Mouse (Mus musculus) limb, embryonic 15.5 days (tissue): Measurements from ENCODE around the gene Kcnmb3. TPM values are rescaled to one million over a fixed set of nuclear protein-coding genes. Genes with fewer than 3 reads are reported as not detected.
A peak's percentile ranks its signal among the peaks of the same experiment; 100 is the strongest.

ENCODE experiments used
- ATAC-seq: fragments of 200-750 bp; cut with Nextera tagmentation; 2 replicates; pipeline ENCODE4 v1.8.0; 2017; ENCODE audit warnings: low read depth, moderate TSS enrichment; ENCODE audit not compliant: insufficient number of reproducible peaks, low FRiP score, low TSS enrichment
- H3K27ac ChIP-seq: fragments of 300-500 bp; sonication (generic); 2 replicates; pipeline ENCODE4 v1.5.1; 2015; ENCODE audit warnings: moderate library complexity, mild to moderate bottlenecking, inconsistent platforms
- H3K27me3 ChIP-seq: fragments of 300-500 bp; sonication (generic); 2 replicates; pipeline ENCODE4 v1.6.1; 2015; ENCODE audit warnings: inconsistent platforms
- H3K36me3 ChIP-seq: fragments of 300-500 bp; sonication (generic); 2 replicates; pipeline ENCODE4 v1.6.1; 2015; ENCODE audit warnings: inconsistent platforms
- H3K4me1 ChIP-seq: fragments of 300-500 bp; sonication (generic); 2 replicates; pipeline ENCODE4 v1.6.1; 2015; ENCODE audit warnings: inconsistent platforms
- H3K4me2 ChIP-seq: fragments of 300-500 bp; sonication (generic); 2 replicates; pipeline ENCODE4 v1.6.1; 2015; ENCODE audit warnings: mild to moderate bottlenecking, inconsistent platforms
- H3K4me3 ChIP-seq: fragments of 300-500 bp; sonication (generic); 2 replicates; pipeline ENCODE4 v1.5.1; 2015; ENCODE audit warnings: mild to moderate bottlenecking, inconsistent platforms
- H3K9ac ChIP-seq: fragments of 300-500 bp; sonication (generic); 2 replicates; pipeline ENCODE4 v1.6.1; 2015; ENCODE audit warnings: inconsistent platforms
- H3K9me3 ChIP-seq: fragments of 300-500 bp; sonication (generic); 2 replicates; pipeline ENCODE4 v1.6.1; 2016; ENCODE audit warnings: inconsistent platforms
- WGBS: fragments of 180-500 bp; shearing (Covaris S2); methylation state at CpG from one replicate; pipeline ENCODE4 v1.1.7; 2015; 5-methylcytosine and 5-hydroxymethylcytosine counted together
- polyA plus RNA-seq: library from polyadenylated mRNA; unstranded; fragments of >200 nt; fragmentation: Nextera tagmentation; extraction: Ambion mirVana; gene quantifications from 2 replicates; pipeline ENCODE4 v1.2.1, GENCODE M21; 2015

Kcnmb3 gene
- polyA plus RNA-seq, 1 experiment from 2014 or later: not detected

- peak within 1 kb of the TSS; percentile 86 for H3K27ac ChIP-seq
- no peaks in the 10 kb centered on the region for H3K27me3 ChIP-seq
- peak within 1 kb of the TSS; percentile 95 for H3K4me3 ChIP-seq
- peaks cover 6% of the 10 kb centered on the region; the same call in 1 of the 2 replicates for H3K36me3 ChIP-seq
- peak within 1 kb of the TSS; percentile 79 for H3K4me2 ChIP-seq
- peak; percentile 13 for ATAC-seq
- 10% methylated on average over 24 of the region's 24 CpGs for WGBS
- peaks cover 13% of the 10 kb centered on the region for H3K4me1 ChIP-seq
- H3K9ac ChIP-seq: peak within 1 kb of the TSS; percentile 93
- no peaks in the 10 kb centered on the region for H3K9me3 ChIP-seq
These were observed 17.7 kb upstream of the Kcnmb3 start, which contains the start of gene Zfp639 for GRCm38 (mm10) chr3:32509496-32510374. Zfp639 (plus strand) TSS chr3:32510259.

- Histone ChIP-seq H3K9ac (no peak overlapping the region), H3K27ac (no peak overlapping the region), H3K4me3 (no peak overlapping the region), H3K36me3 (peaks cover 3% of the 10 kb centered on the region; the same call in 1 of the 2 replicates), H3K4me2 (peak overlapping the region; percentile 29), H3K9me3 (no peaks in the 10 kb centered on the region), H3K27me3 (no peaks in the 10 kb centered on the region), H3K4me1 (peaks cover 13% of the 10 kb centered on the region)
- WGBS: 3% methylated on average over 17 of the region's 17 CpGs
- ATAC-seq: no peak
These were observed 16.8 kb upstream of the Kcnmb3 start for GRCm38 (mm10) chr3:32508666-32509324.

- no peaks in the 10 kb centered on the region for H3K36me3 ChIP-seq
- no peaks in the 10 kb centered on the region for H3K27me3 ChIP-seq
- no peak overlapping the region for H3K27ac ChIP-seq
- WGBS: 47% methylated on average over 11 of the region's 11 CpGs
- H3K4me3 ChIP-seq: no peak overlapping the region
- ATAC-seq: no peak
- no peaks in the 10 kb centered on the region for H3K9me3 ChIP-seq
- H3K4me1 ChIP-seq: peaks cover 8% of the 10 kb centered on the region
- no peak overlapping the region for H3K4me2 ChIP-seq
- H3K9ac ChIP-seq: no peak overlapping the region
These were observed 14.6 kb upstream of the Kcnmb3 start for GRCm38 (mm10) chr3:32506366-32507225.

GRCm38 (mm10) chr3:32505841-32506240 lies 13.8 kb upstream of the Kcnmb3 start:
- no peaks in the 10 kb centered on the region for H3K9me3 ChIP-seq
- ATAC-seq: no peak
- H3K27me3 ChIP-seq: no peaks in the 10 kb centered on the region
- H3K4me1 ChIP-seq: peaks cover 3% of the 10 kb centered on the region; the same call in 1 of the 2 replicates
- no peak overlapping the region for H3K4me2 ChIP-seq
- WGBS: 65% methylated on average over 3 of the region's 3 CpGs
- no peak overlapping the region for H3K9ac ChIP-seq
- H3K4me3 ChIP-seq: no peak overlapping the region
- no peaks in the 10 kb centered on the region for H3K36me3 ChIP-seq
- no peak overlapping the region for H3K27ac ChIP-seq

GRCm38 (mm10) chr3:32500346-32500745 lies 8.3 kb upstream of the Kcnmb3 start:
- ATAC-seq: no peak
- Histone ChIP-seq H3K27me3 (no peaks in the 10 kb centered on the region), H3K4me3 (no peak overlapping the region), H3K9ac (no peak overlapping the region), H3K4me1 (no peaks in the 10 kb centered on the region), H3K27ac (no peak overlapping the region), H3K9me3 (no peaks in the 10 kb centered on the region), H3K4me2 (no peak overlapping the region), H3K36me3 (no peaks in the 10 kb centered on the region)
- 93% methylated on average over 2 of the region's 2 CpGs for WGBS

- no peak overlapping the region for H3K4me2 ChIP-seq
- no peaks in the 10 kb centered on the region for H3K4me1 ChIP-seq
- no peak overlapping the region for H3K9ac ChIP-seq
- ATAC-seq: no peak
- H3K27me3 ChIP-seq: no peaks in the 10 kb centered on the region
- H3K36me3 ChIP-seq: no peaks in the 10 kb centered on the region
- no peak overlapping the region for H3K27ac ChIP-seq
- 92% methylated on average over 1 of the region's 1 CpGs for WGBS
- H3K9me3 ChIP-seq: no peaks in the 10 kb centered on the region
- H3K4me3 ChIP-seq: no peak overlapping the region
These were observed 4.7 kb upstream of the Kcnmb3 start for GRCm38 (mm10) chr3:32496711-32497070.

GRCm38 (mm10) chr3:32495856-32496710 lies 4.1 kb upstream of the Kcnmb3 start:
- WGBS: 50% methylated on average over 8 of the region's 8 CpGs
- no peaks in the 10 kb centered on the region for H3K4me1 ChIP-seq
- ATAC-seq: no peak
- no peak overlapping the region for H3K4me3 ChIP-seq
- no peaks in the 10 kb centered on the region for H3K9me3 ChIP-seq
- no peaks in the 10 kb centered on the region for H3K36me3 ChIP-seq
- H3K9ac ChIP-seq: no peak overlapping the region
- no peak overlapping the region for H3K27ac ChIP-seq
- H3K4me2 ChIP-seq: no peak overlapping the region
- no peaks in the 10 kb centered on the region for H3K27me3 ChIP-seq

GRCm38 (mm10) chr3:32495088-32495770 lies 3.2 kb upstream of the Kcnmb3 start:
- Histone ChIP-seq H3K9ac (no peak overlapping the region), H3K27ac (no peak overlapping the region), H3K4me3 (no peak overlapping the region), H3K9me3 (no peaks in the 10 kb centered on the region), H3K36me3 (no peaks in the 10 kb centered on the region), H3K27me3 (no peaks in the 10 kb centered on the region), H3K4me2 (no peak overlapping the region), H3K4me1 (no peaks in the 10 kb centered on the region)
- 54% methylated on average over 8 of the region's 8 CpGs for WGBS
- no peak for ATAC-seq

GRCm38 (mm10) chr3:32494387-32495087 lies 2.5 kb upstream of the Kcnmb3 start:
- no peak overlapping the region for H3K27ac ChIP-seq
- H3K27me3 ChIP-seq: no peaks in the 10 kb centered on the region
- no peaks in the 10 kb centered on the region for H3K4me1 ChIP-seq
- ATAC-seq: no peak
- H3K9me3 ChIP-seq: no peaks in the 10 kb centered on the region
- WGBS: 75% methylated on average over 8 of the region's 8 CpGs
- no peaks in the 10 kb centered on the region for H3K36me3 ChIP-seq
- no peak overlapping the region for H3K4me3 ChIP-seq
- no peak overlapping the region for H3K9ac ChIP-seq
- no peak overlapping the region for H3K4me2 ChIP-seq

GRCm38 (mm10) chr3:32490928-32491315 lies 1.1 kb downstream of the Kcnmb3 start:
- Histone ChIP-seq H3K4me2 (no peak overlapping the region), H3K4me3 (no peak overlapping the region), H3K27ac (no peak overlapping the region), H3K27me3 (no peaks in the 10 kb centered on the region), H3K9ac (no peak overlapping the region), H3K36me3 (no peaks in the 10 kb centered on the region), H3K9me3 (no peaks in the 10 kb centered on the region), H3K4me1 (no peaks in the 10 kb centered on the region)
- no peak for ATAC-seq
